Mouse (Mus musculus) C2C12 (cell line): ENCODE data around the gene Popdc3.

ENCODE experiments used
- CTCF ChIP-seq: IDR thresholded peaks from one replicate; pipeline ENCODE4 v1.5.1; 2011; ENCODE audit not compliant: control insufficient read depth, insufficient read depth, insufficient read length
- MAX ChIP-seq: IDR thresholded peaks from one replicate; pipeline ENCODE4 v1.6.1; 2011; ENCODE audit warnings: mild to moderate bottlenecking, control low read depth
- MYOD1 ChIP-seq: IDR thresholded peaks from one replicate; pipeline ENCODE4 v1.6.1; 2011; ENCODE audit warnings: low read depth; ENCODE audit not compliant: control insufficient read depth, insufficient read length
- MYOG ChIP-seq: IDR thresholded peaks from one replicate; pipeline ENCODE4 v1.6.1; 2011; ENCODE audit not compliant: control insufficient read depth, insufficient read length; ENCODE audit errors: extremely low read depth
- USF1 ChIP-seq: IDR thresholded peaks from one replicate; pipeline ENCODE4 v1.6.1; 2011; ENCODE audit warnings: low read depth, mild to moderate bottlenecking, control low read depth, moderate library complexity

- no peak for TF ChIP-seq MYOD1
- TF ChIP-seq CTCF, result no peak
- no peak for TF ChIP-seq USF1
- TF ChIP-seq MAX, result no peak
- no peak for TF ChIP-seq MYOG
Measured at GRCm38 (mm10) chr10:45185457-45185856, 7.6 kb downstream of the Popdc3 start.
